Mouse (Mus musculus) liver, embryonic 14.5 days (tissue): ENCODE results near the gene Cux2. TPM values are rescaled to one million over a fixed set of nuclear protein-coding genes. Genes with fewer than 3 reads are reported as not detected.

Source experiments
- ATAC-seq: fragments of 200-750 bp; cut with Nextera tagmentation; 2 replicates; pipeline ENCODE4 v1.8.0; 2017; ENCODE audit warnings: moderate number of reproducible peaks, mild to moderate bottlenecking, moderate library complexity; ENCODE audit not compliant: insufficient read depth
- DNase-seq, 3 experiments: peaks; one replicate each; pipeline ENCODE4 v3.0.0-alpha.2; 2012 to 2013; ENCODE audit warnings: low read depth in 3 of 3, low spot score in 3 of 3
- H3K27ac ChIP-seq: fragments of 300-500 bp; sonication (generic); 2 replicates; pipeline ENCODE4 v1.5.1; 2014; ENCODE audit warnings: moderate library complexity, mild to moderate bottlenecking, control low read depth, inconsistent platforms
- H3K27me3 ChIP-seq: fragments of 300-500 bp; sonication (generic); 2 replicates; pipeline ENCODE4 v1.6.1; 2014; ENCODE audit warnings: mild to moderate bottlenecking, low read length, moderate library complexity; ENCODE audit not compliant: control insufficient read depth, insufficient read depth
- H3K36me3 ChIP-seq: fragments of 300-500 bp; sonication (generic); replicated peaks from 2 replicates; pipeline ENCODE4 v1.6.1; 2014; ENCODE audit warnings: low read depth; ENCODE audit not compliant: control insufficient read depth, insufficient read depth
- H3K4me1 ChIP-seq, 2 experiments: fragments of 200-500 bp in 1 of 2; fragments of 300-500 bp in 1 of 2; sonication (generic) in 1 of 2; replicated peaks; 2 replicates each; pipeline ENCODE4 v1.6.1; 2012 to 2014; ENCODE audit warnings: antibody characterized with exemption in 1 of 2, inconsistent platforms in 1 of 2, low read length in 1 of 2; ENCODE audit not compliant: control insufficient read depth in 2 of 2, insufficient read depth in 2 of 2
- H3K4me2 ChIP-seq: fragments of 300-500 bp; sonication (generic); 2 replicates; pipeline ENCODE4 v1.6.1; 2014; ENCODE audit warnings: low read depth, mild to moderate bottlenecking, control low read depth, moderate library complexity
- H3K4me3 ChIP-seq, 2 experiments: fragments of 200-500 bp in 1 of 2; fragments of 300-500 bp in 1 of 2; sonication (generic) in 1 of 2; 2 replicates each; pipeline ENCODE4 v1.5.1; 2012 to 2014; ENCODE audit warnings: low read depth in 2 of 2, low read length in 2 of 2, mild to moderate bottlenecking in 2 of 2, control low read depth in 1 of 2, inconsistent platforms in 1 of 2, moderate library complexity in 1 of 2; ENCODE audit not compliant: insufficient read depth in 1 of 2
- H3K9ac ChIP-seq: fragments of 300-500 bp; sonication (generic); replicated peaks from 2 replicates; pipeline ENCODE4 v1.6.1; 2014; ENCODE audit warnings: mild to moderate bottlenecking, control low read depth, moderate library complexity
- H3K9me3 ChIP-seq: fragments of 300-500 bp; sonication (generic); 2 replicates; pipeline ENCODE4 v1.6.1; 2016; ENCODE audit warnings: low read length, mixed read lengths; ENCODE audit not compliant: control insufficient read depth
- CTCF ChIP-seq: IDR thresholded peaks from 2 replicates; pipeline ENCODE4 v1.5.1; 2016; ENCODE audit warnings: antibody characterized with exemption, low read depth, control low read depth
- EP300 ChIP-seq: IDR thresholded peaks from 2 replicates; pipeline ENCODE4 v1.6.1; 2016; ENCODE audit warnings: antibody characterized with exemption, low read depth
- WGBS: fragments of 180-500 bp; shearing (Covaris S2); extraction: QIAGEN DNeasy Blood & Tissue Kit; methylation state at CpG from one replicate; pipeline ENCODE4 v1.1.7; 2014; ENCODE audit not compliant: insufficient replicate concordance; 5-methylcytosine and 5-hydroxymethylcytosine counted together
- polyA plus RNA-seq, 2 experiments: library from polyadenylated mRNA; depleted of rRNA in 1 of 2; stranded (reverse) in 1 of 2; unstranded in 1 of 2; fragments of >200 nt; fragmentation: Nextera tagmentation in 1 of 2; extraction: Ambion mirVana in 1 of 2; gene quantifications; 2 replicates each; pipeline versions ENCODE4 v1.2.1 to v1.2.3; 2012 to 2014

Cux2 gene
- polyA plus RNA-seq, 2 experiments: 1.0 to 1.4 TPM

DNA sequence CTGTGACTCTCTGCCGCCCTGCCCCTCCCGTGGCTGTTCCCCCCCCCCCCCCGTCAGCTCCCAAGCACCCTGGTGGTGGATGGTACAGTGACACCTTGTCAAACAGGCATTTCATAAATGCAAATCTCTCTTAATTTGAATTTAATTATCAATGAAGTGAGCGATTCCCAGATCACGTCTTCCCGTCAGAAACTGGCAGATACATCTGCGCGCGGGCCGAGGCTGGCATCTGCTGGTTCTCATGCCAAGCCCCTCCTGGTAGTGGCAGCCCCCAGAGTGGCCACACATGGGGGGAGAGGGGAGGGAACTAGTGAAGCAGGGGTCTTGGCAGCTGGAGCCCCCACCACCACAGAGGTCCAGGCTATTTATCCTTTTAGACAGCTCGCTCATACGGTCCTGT is 73.6 kb downstream of the Cux2 start:
- TF ChIP-seq EP300: no peak
- TF ChIP-seq CTCF: no peak
- Histone ChIP-seq H3K36me3 (no peaks in the 10 kb centered on the region), H3K9me3 (no peaks in the 10 kb centered on the region), H3K4me2 (no peak overlapping the region), H3K27me3 (no peaks in the 10 kb centered on the region), H3K4me1 (no peaks in the 10 kb centered on the region), H3K4me3 (no peak overlapping the region), H3K9ac (no peak overlapping the region), H3K27ac (no peak overlapping the region)
- 82% methylated on average over 12 of the region's 12 CpGs for WGBS
- DNase-seq (no peak), ATAC-seq (no peak)

GRCm38 (mm10) chr5:121973541-121973940 is 76.4 kb downstream of the Cux2 start:
- Histone ChIP-seq H3K9me3 (no peaks in the 10 kb centered on the region), H3K4me3 (no peak overlapping the region), H3K4me2 (no peak overlapping the region), H3K27ac (no peak overlapping the region), H3K9ac (no peak overlapping the region), H3K27me3 (no peaks in the 10 kb centered on the region), H3K4me1 (no peaks in the 10 kb centered on the region), H3K36me3 (no peaks in the 10 kb centered on the region)
- TF ChIP-seq EP300 (no peak), CTCF (no peak)
- WGBS: 70% methylated on average over 10 of the region's 10 CpGs
- DNase-seq (no peak), ATAC-seq (no peak)

GRCm38 (mm10) chr5:121972680-121973192 is 77.2 kb downstream of the Cux2 start:
- 58% methylated on average over 23 of the region's 23 CpGs for WGBS
- no peak for TF ChIP-seq EP300
- TF ChIP-seq CTCF: no peak
- no peaks in the 10 kb centered on the region for H3K27me3 ChIP-seq
- H3K4me1 ChIP-seq: no peaks in the 10 kb centered on the region
- no peak for DNase-seq
- no peak overlapping the region for H3K9ac ChIP-seq
- no peak for ATAC-seq
- no peak overlapping the region for H3K4me2 ChIP-seq
- no peak overlapping the region for H3K27ac ChIP-seq
- no peaks in the 10 kb centered on the region for H3K9me3 ChIP-seq
- no peak overlapping the region for H3K4me3 ChIP-seq
- H3K36me3 ChIP-seq: no peaks in the 10 kb centered on the region

DNA sequence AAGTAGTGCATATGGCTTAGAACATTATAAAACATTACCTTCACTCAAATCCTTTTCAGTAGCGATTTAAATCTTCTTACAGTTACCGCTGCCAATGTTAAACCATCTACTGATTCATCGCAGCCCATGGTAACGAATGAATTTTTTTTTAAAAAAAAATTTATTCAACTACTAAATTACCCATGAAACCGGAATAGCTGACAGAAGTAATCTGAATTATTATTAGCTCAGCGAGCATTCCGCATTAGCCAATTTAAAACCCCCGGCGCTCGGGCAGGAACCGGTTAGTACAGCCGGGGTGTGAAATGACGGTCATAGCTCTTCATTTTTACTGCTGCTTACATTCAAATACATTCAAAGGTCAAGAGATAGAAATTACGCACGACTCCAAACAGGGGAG is 80.9 kb downstream of the Cux2 start:
- Histone ChIP-seq H3K4me1 (no peaks in the 10 kb centered on the region; a peak in 1 of 4 replicates), H3K27me3 (no peaks in the 10 kb centered on the region), H3K27ac (no peak overlapping the region), H3K36me3 (no peaks in the 10 kb centered on the region), H3K9me3 (no peaks in the 10 kb centered on the region), H3K4me2 (no peak overlapping the region), H3K4me3 (no peak overlapping the region), H3K9ac (no peak overlapping the region)
- ATAC-seq (no peak), DNase-seq (no peak)
- TF ChIP-seq CTCF (no peak), EP300 (no peak)
- WGBS: 80% methylated on average over 15 of the region's 15 CpGs

DNA sequence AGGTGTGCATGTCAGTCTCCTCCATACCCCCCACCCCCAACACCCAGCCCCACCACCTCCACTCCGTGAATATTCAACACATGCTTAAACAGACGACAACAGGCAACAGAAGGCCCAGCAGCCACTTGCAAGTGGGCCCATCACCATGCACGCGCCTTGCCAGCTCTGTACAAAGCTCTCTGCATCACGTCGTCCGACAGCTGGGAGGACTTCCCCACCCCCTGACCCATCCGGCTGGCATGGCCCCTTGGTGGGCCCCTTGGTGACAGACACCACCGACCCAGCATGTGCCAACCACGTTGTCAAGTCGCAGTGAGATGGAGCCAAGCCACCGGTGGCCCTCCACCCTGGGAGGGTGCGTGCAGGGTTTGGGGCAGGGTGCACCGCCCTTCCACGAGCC is 81.5 kb downstream of the Cux2 start:
- no peak for DNase-seq
- TF ChIP-seq EP300 (no peak), CTCF (no peak)
- Histone ChIP-seq H3K36me3 (no peaks in the 10 kb centered on the region), H3K4me3 (no peak overlapping the region), H3K27me3 (no peaks in the 10 kb centered on the region), H3K27ac (no peak overlapping the region), H3K4me1 (no peaks in the 10 kb centered on the region; a peak in 1 of 4 replicates), H3K9ac (no peak overlapping the region), H3K9me3 (no peaks in the 10 kb centered on the region), H3K4me2 (no peak overlapping the region)
- 71% methylated on average over 15 of the region's 15 CpGs for WGBS
- no peak for ATAC-seq
